Mouse (Mus musculus): ENCODE data around the gene Ppp1ca.

GRCm38 (mm10) chr19:4180411-4180810 is 11.5 kb upstream of the Ppp1ca start:
- no peak for TF ChIP-seq CTCF (conservative IDR thresholded peaks at IDR 0.05; ENCODE audit: low read length)
- TF ChIP-seq POU5F1 (IDR thresholded peaks at IDR 0.05; ENCODE audit: borderline replicate concordance, low read length): no peak
